Mouse (Mus musculus) erythroblast, embryonic 14.5 days (primary cell): ENCODE results near the gene Mtcl1. TPM values are rescaled to one million over a fixed set of nuclear protein-coding genes. Genes with fewer than 3 reads are reported as not detected.
A peak's percentile ranks its signal among the peaks of the same experiment; 100 is the strongest.

Experiments
- H3K27me3 ChIP-seq: 2 replicates; pipeline ENCODE4 v1.6.1; 2012; ENCODE audit warnings: inconsistent platforms; ENCODE audit not compliant: control insufficient read depth
- H3K36me3 ChIP-seq: 2 replicates; pipeline ENCODE4 v1.6.1; 2012; ENCODE audit warnings: mild to moderate bottlenecking, inconsistent platforms; ENCODE audit not compliant: control insufficient read depth
- H3K4me1 ChIP-seq: 2 replicates; pipeline ENCODE4 v1.6.1; 2012; ENCODE audit warnings: inconsistent platforms; ENCODE audit not compliant: control insufficient read depth
- H3K4me3 ChIP-seq: replicated peaks from 2 replicates; pipeline ENCODE3; 2012; ENCODE audit warnings: moderate library complexity, mild to moderate bottlenecking, inconsistent platforms
- H3K9me3 ChIP-seq: 2 replicates; pipeline ENCODE4 v1.6.1; 2012; ENCODE audit warnings: low read length, inconsistent platforms, mixed read lengths; ENCODE audit not compliant: control insufficient read depth
- GATA1 ChIP-seq: IDR thresholded peaks from 2 replicates; pipeline ENCODE4 v1.6.1; 2012; ENCODE audit warnings: low read length, inconsistent platforms, mixed read lengths
- TAL1 ChIP-seq: IDR thresholded peaks from 3 replicates; pipeline ENCODE4 v1.6.1; 2012; ENCODE audit warnings: low read length, inconsistent platforms, mixed read lengths
- polyA plus RNA-seq: library from polyadenylated mRNA; stranded (reverse); fragments of >175 nt; gene quantifications from 2 replicates; pipeline ENCODE4 v1.2.3, GENCODE M21; 2012

Gene Mtcl1
- polyA plus RNA-seq, 1 experiment: not detected

GRCm38 (mm10) chr17:66480491-66481278 is 31.1 kb upstream of the Mtcl1 start:
- no peaks in the 10 kb centered on the region for H3K9me3 ChIP-seq
- no peaks in the 10 kb centered on the region for H3K36me3 ChIP-seq
- H3K27me3 ChIP-seq: peaks cover 24% of the 10 kb centered on the region
- H3K4me1 ChIP-seq: peaks cover 23% of the 10 kb centered on the region
- TF ChIP-seq GATA1 (no peak), TAL1 (no peak)
- peak overlapping the region; percentile 58 for H3K4me3 ChIP-seq

DNA sequence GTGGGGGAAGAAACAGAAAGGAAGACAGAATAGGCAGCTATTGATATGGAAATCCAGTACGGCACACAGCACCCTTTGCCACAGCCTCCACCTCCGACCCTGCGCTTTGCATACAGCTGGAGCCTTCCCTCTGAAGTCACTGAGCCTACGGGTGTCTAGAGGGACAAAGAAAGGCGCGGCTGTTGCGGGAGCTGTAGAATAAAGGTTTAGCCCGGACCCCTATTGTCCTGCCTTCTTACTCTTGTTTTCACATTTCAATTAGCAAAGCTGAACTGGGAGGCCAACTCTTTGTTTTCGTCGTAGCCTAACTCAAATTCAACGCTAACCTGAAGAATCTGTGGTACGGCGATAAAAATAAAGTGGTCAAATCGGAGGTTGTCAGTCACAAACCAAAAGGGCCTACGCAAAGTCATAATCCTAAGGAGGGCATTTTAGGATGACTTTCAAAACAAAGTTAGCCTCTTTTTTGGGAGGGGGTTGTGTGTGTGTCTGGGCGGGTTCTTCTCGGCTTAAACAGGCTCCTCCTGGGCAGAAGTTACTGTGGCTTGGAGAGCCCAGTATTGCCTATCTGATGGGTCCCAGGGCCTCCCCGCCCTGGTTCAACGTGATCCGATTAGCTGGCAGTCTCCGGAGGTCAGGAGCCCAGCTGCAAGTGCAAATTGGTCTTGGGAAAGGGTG is 30.4 kb upstream of the Mtcl1 start:
- peak overlapping the region; percentile 58 for H3K4me3 ChIP-seq
- TF ChIP-seq TAL1 (no peak), GATA1 (no peak)
- H3K4me1 ChIP-seq: peaks cover 23% of the 10 kb centered on the region
- H3K9me3 ChIP-seq: peaks cover under 1% of the 10 kb centered on the region; the same call in 1 of the 2 replicates
- H3K36me3 ChIP-seq: no peaks in the 10 kb centered on the region
- H3K27me3 ChIP-seq: peaks cover 21% of the 10 kb centered on the region

GRCm38 (mm10) chr17:66479311-66479710 is 29.8 kb upstream of the Mtcl1 start:
- Histone ChIP-seq H3K9me3 (peaks cover 6% of the 10 kb centered on the region), H3K27me3 (peaks cover 21% of the 10 kb centered on the region), H3K36me3 (no peaks in the 10 kb centered on the region), H3K4me3 (peak overlapping the region; percentile 58), H3K4me1 (peaks cover 23% of the 10 kb centered on the region)
- TF ChIP-seq TAL1: no peak
- TF ChIP-seq GATA1: no peak

- H3K4me1 ChIP-seq: no peaks in the 10 kb centered on the region
- H3K36me3 ChIP-seq: no peaks in the 10 kb centered on the region
- H3K9me3 ChIP-seq: peaks cover 7% of the 10 kb centered on the region
- no peak overlapping the region for H3K4me3 ChIP-seq
- TF ChIP-seq GATA1 (no peak), TAL1 (no peak)
- H3K27me3 ChIP-seq: no peaks in the 10 kb centered on the region
These were observed 23.7 kb upstream of the Mtcl1 start for GRCm38 (mm10) chr17:66473205-66473604.

GRCm38 (mm10) chr17:66471775-66472174 is 22.2 kb upstream of the Mtcl1 start:
- Histone ChIP-seq H3K27me3 (no peaks in the 10 kb centered on the region), H3K4me3 (no peak overlapping the region), H3K9me3 (peaks cover 7% of the 10 kb centered on the region), H3K4me1 (no peaks in the 10 kb centered on the region), H3K36me3 (no peaks in the 10 kb centered on the region)
- TF ChIP-seq GATA1: no peak
- no peak for TF ChIP-seq TAL1

DNA sequence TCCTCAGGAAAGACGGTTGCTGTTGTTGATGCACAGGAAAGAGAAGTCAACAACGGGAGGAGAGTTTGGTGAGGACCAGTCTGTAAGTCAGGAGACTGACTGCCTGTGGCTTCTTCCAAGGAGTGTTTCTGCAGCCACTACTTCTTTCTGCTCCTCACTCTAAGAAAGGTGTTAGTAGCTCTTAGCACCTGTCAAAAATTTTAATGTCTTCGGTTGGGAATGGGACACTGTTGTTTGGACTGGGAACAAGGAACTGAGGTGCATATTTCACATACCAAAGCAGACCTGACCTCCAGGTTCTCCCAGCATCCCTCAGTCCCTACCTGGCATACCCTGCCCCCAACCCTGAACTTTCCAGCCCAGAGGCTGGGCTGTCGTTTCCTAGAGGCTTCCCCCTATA is 21.7 kb upstream of the Mtcl1 start:
- H3K36me3 ChIP-seq: no peaks in the 10 kb centered on the region
- TF ChIP-seq GATA1 (no peak), TAL1 (no peak)
- no peaks in the 10 kb centered on the region for H3K4me1 ChIP-seq
- peaks cover 7% of the 10 kb centered on the region for H3K9me3 ChIP-seq
- no peak overlapping the region for H3K4me3 ChIP-seq
- H3K27me3 ChIP-seq: no peaks in the 10 kb centered on the region

DNA sequence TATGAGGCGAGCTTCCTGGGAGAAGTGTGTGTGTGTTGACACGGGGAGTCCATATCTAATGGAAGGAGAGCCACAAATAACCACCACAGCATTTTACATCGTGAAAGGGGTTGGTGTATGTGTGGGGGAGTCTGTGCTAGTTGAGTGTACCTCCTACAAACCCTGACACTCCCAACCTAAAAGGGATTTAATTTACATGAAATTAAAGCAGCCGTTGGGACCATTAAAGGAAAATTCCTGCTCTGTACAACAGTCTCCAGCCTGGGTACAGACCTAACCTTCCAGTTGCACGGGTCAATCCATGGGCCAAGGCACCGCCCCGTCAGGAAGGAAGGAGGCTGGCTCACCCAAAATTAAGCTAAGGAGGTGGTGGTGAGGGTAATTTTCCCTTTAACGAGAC is 20.5 kb upstream of the Mtcl1 start:
- no peaks in the 10 kb centered on the region for H3K27me3 ChIP-seq
- peaks cover 7% of the 10 kb centered on the region for H3K9me3 ChIP-seq
- H3K4me3 ChIP-seq: no peak overlapping the region
- H3K36me3 ChIP-seq: no peaks in the 10 kb centered on the region
- TF ChIP-seq TAL1 (no peak), GATA1 (no peak)
- no peaks in the 10 kb centered on the region for H3K4me1 ChIP-seq

- no peaks in the 10 kb centered on the region for H3K9me3 ChIP-seq
- no peaks in the 10 kb centered on the region for H3K4me1 ChIP-seq
- peaks cover 8% of the 10 kb centered on the region for H3K27me3 ChIP-seq
- no peak for TF ChIP-seq GATA1
- TF ChIP-seq TAL1: no peak
- H3K4me3 ChIP-seq: no peak overlapping the region
- H3K36me3 ChIP-seq: no peaks in the 10 kb centered on the region
These were observed 7.7 kb upstream of the Mtcl1 start for GRCm38 (mm10) chr17:66457278-66457677.

DNA sequence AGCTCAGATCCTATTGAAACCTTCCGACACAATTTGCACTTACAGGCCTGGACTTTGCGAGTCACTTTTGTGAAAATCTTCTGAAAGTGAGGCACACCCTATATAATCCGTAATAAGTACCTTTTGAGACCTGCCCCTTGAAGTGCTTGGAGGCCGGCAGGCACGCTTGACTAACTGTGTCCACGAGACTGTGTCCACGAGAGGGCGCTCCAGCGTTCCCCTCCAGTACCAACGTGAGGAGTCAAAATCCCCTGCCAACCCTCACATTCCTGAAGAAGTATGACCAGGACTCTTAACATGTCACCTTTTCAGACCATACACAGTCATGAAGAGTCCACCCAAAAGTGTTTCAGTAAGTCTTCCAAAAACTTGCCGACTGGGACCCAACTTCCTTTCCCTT is 1.6 kb upstream of the Mtcl1 start:
- peaks cover 66% of the 10 kb centered on the region for H3K27me3 ChIP-seq
- no peak overlapping the region for H3K4me3 ChIP-seq
- TF ChIP-seq TAL1 (no peak), GATA1 (no peak)
- H3K4me1 ChIP-seq: peaks cover 6% of the 10 kb centered on the region
- no peaks in the 10 kb centered on the region for H3K36me3 ChIP-seq
- H3K9me3 ChIP-seq: no peaks in the 10 kb centered on the region; the same call in 1 of the 2 replicates
